Mouse (Mus musculus) liver, adult 2 months (tissue): ENCODE results near the gene Arsa. TPM values are rescaled to one million over a fixed set of nuclear protein-coding genes. Genes with fewer than 3 reads are reported as not detected.

ENCODE experiments used
- DNase-seq: peaks from one replicate; pipeline ENCODE4 v3.0.0-alpha.2; 2011; ENCODE audit warnings: low read depth, low spot score; ENCODE audit errors: extremely low read depth
- H3K27ac ChIP-seq: fragments of 200-500 bp; replicated peaks from 2 replicates; pipeline ENCODE4 v1.5.1; 2012; ENCODE audit warnings: low read depth, mild to moderate bottlenecking, control low read depth, inconsistent platforms, low read length; ENCODE audit not compliant: insufficient read depth
- H3K27me3 ChIP-seq: fragments of 200-500 bp; 2 replicates; pipeline ENCODE4 v1.6.1; 2012; ENCODE audit warnings: mild to moderate bottlenecking, moderate library complexity, low read length, inconsistent platforms; ENCODE audit not compliant: control insufficient read depth, insufficient read depth
- H3K36me3 ChIP-seq: fragments of 200-500 bp; 2 replicates; pipeline ENCODE4 v1.6.1; 2012; ENCODE audit warnings: low read length, inconsistent platforms; ENCODE audit not compliant: control insufficient read depth, insufficient read depth
- H3K4me1 ChIP-seq: fragments of 200-500 bp; 2 replicates; pipeline ENCODE4 v1.6.1; 2011; ENCODE audit warnings: low read length; ENCODE audit not compliant: control insufficient read depth, insufficient read depth
- H3K4me3 ChIP-seq: fragments of 200-500 bp; 2 replicates; pipeline ENCODE4 v1.5.1; 2011; ENCODE audit warnings: low read depth, mild to moderate bottlenecking, control low read depth, low read length, moderate library complexity; ENCODE audit not compliant: insufficient read depth
- H3K79me2 ChIP-seq: fragments of 200-500 bp; 2 replicates; pipeline ENCODE4 v1.6.1; 2012; ENCODE audit warnings: inconsistent platforms, mild to moderate bottlenecking, low read length, moderate library complexity; ENCODE audit not compliant: control insufficient read depth, insufficient read depth
- H3K9ac ChIP-seq: fragments of 200-500 bp; 2 replicates; pipeline ENCODE4 v1.6.1; 2012; ENCODE audit warnings: low read depth, mild to moderate bottlenecking, control low read depth, inconsistent platforms, low read length
- CTCF ChIP-seq: fragments of 200-500 bp; IDR thresholded peaks from 2 replicates; pipeline ENCODE4 v1.5.1; 2011; ENCODE audit warnings: low read depth, low read length, control low read depth
- POLR2A ChIP-seq: fragments of 200-500 bp; IDR thresholded peaks from 2 replicates; pipeline ENCODE4 v1.6.1; 2011; ENCODE audit warnings: low read length, control low read depth; ENCODE audit not compliant: insufficient read depth; ENCODE audit errors: extremely low read depth
- WGBS: fragments of 180-500 bp; shearing (Covaris S2); methylation state at CpG from one replicate; pipeline ENCODE4 v1.1.7; 2018; 5-methylcytosine and 5-hydroxymethylcytosine counted together
- polyA plus RNA-seq: library from polyadenylated mRNA; depleted of rRNA; stranded (reverse); fragments of >200 nt; gene quantifications from 2 replicates; pipeline ENCODE4 v1.2.3, GENCODE M21; 2012
- total RNA-seq: library from RNA; depleted of rRNA; stranded (reverse); fragments of >200 nt; gene quantifications from 2 replicates; pipeline ENCODE4 v1.2.3, GENCODE M21; 2014

Gene Arsa
- total and polyA plus RNA-seq, 2 experiments: 4.2 to 29.1 TPM

- Histone ChIP-seq H3K79me2 (no peaks in the 10 kb centered on the region), H3K36me3 (no peaks in the 10 kb centered on the region), H3K4me3 (peak overlapping the region; percentile 66), H3K9ac (peak overlapping the region; percentile 47), H3K4me1 (no peaks in the 10 kb centered on the region; the same call in 1 of the 2 replicates), H3K27me3 (peaks cover 18% of the 10 kb centered on the region), H3K27ac (peak overlapping the region; percentile 81)
- DNase-seq: no peak
- 6% methylated on average over 41 of the region's 41 CpGs for WGBS
- TF ChIP-seq CTCF (no peak), POLR2A (0 out of 2 replicates have a peak, but pooled peaks have one; percentile 17)
These were observed 21.1 kb upstream of the Arsa start for GRCm38 (mm10) chr15:89498049-89498960.

- H3K27me3 ChIP-seq: peaks cover 18% of the 10 kb centered on the region
- WGBS: 24% methylated on average over 4 of the region's 4 CpGs
- peak overlapping the region; percentile 66 for H3K4me3 ChIP-seq
- H3K4me1 ChIP-seq: no peaks in the 10 kb centered on the region; the same call in 1 of the 2 replicates
- peak overlapping the region; percentile 47; the same call in 1 of the 2 replicates for H3K9ac ChIP-seq
- no peak for DNase-seq
- H3K79me2 ChIP-seq: no peaks in the 10 kb centered on the region
- no peaks in the 10 kb centered on the region for H3K36me3 ChIP-seq
- no peak for TF ChIP-seq POLR2A
- TF ChIP-seq CTCF: no peak
- peak overlapping the region; percentile 81 for H3K27ac ChIP-seq
These were observed 20.3 kb upstream of the Arsa start for GRCm38 (mm10) chr15:89497391-89498048.

GRCm38 (mm10) chr15:89496841-89497240 is 19.6 kb upstream of the Arsa start:
- H3K36me3 ChIP-seq: no peaks in the 10 kb centered on the region
- DNase-seq: no peak
- H3K27ac ChIP-seq: peak overlapping the region; percentile 68
- TF ChIP-seq CTCF (no peak), POLR2A (no peak)
- WGBS: 69% methylated on average over 2 of the region's 2 CpGs
- H3K4me3 ChIP-seq: no peak overlapping the region
- no peak overlapping the region for H3K9ac ChIP-seq
- H3K79me2 ChIP-seq: no peaks in the 10 kb centered on the region
- H3K27me3 ChIP-seq: peaks cover 18% of the 10 kb centered on the region
- H3K4me1 ChIP-seq: no peaks in the 10 kb centered on the region; the same call in 1 of the 2 replicates

- TF ChIP-seq CTCF (no peak), POLR2A (no peak)
These were observed 18.9 kb upstream of the Arsa start for GRCm38 (mm10) chr15:89496131-89496530.

GRCm38 (mm10) chr15:89494970-89495369 is 17.7 kb upstream of the Arsa start:
- Histone ChIP-seq H3K9ac (no peak overlapping the region), H3K36me3 (no peaks in the 10 kb centered on the region), H3K4me1 (no peaks in the 10 kb centered on the region), H3K27ac (no peak overlapping the region), H3K79me2 (no peaks in the 10 kb centered on the region), H3K4me3 (no peak overlapping the region), H3K27me3 (peaks cover 11% of the 10 kb centered on the region)
- DNase-seq: no peak
- TF ChIP-seq CTCF (peak; percentile 51; the same call in 1 of the 2 replicates), POLR2A (no peak)
- WGBS: 80% methylated on average over 4 of the region's 4 CpGs

More at GRCm38 (mm10) chr15:89496131-89496530, 18.9 kb upstream of the Arsa start:
- H3K27me3 ChIP-seq: peaks cover 18% of the 10 kb centered on the region
- no peaks in the 10 kb centered on the region for H3K79me2 ChIP-seq
- no peaks in the 10 kb centered on the region; the same call in 1 of the 2 replicates for H3K4me1 ChIP-seq
- no peak overlapping the region for H3K9ac ChIP-seq
- no peak overlapping the region for H3K4me3 ChIP-seq
- no peak overlapping the region for H3K27ac ChIP-seq
- 71% methylated on average over 4 of the region's 4 CpGs for WGBS
- H3K36me3 ChIP-seq: no peaks in the 10 kb centered on the region
- no peak for DNase-seq
